Mouse (Mus musculus) intestine, postnatal 0 days (tissue): ENCODE measurements around the gene Ctdsp1. TPM values are rescaled to one million over a fixed set of nuclear protein-coding genes. Genes with fewer than 3 reads are reported as not detected.

Source experiments
- ATAC-seq: fragments of 200-750 bp; cut with Nextera tagmentation; 2 replicates; pipeline ENCODE4 v1.8.0; 2017; ENCODE audit warnings: mild to moderate bottlenecking, moderate TSS enrichment, moderate library complexity
- H3K27ac ChIP-seq: fragments of 300-500 bp; sonication (generic); 2 replicates; pipeline ENCODE4 v1.5.1; 2014; ENCODE audit warnings: mild to moderate bottlenecking, low read depth, low read length, moderate library complexity
- H3K27me3 ChIP-seq: fragments of 300-500 bp; sonication (generic); replicated peaks from 2 replicates; pipeline ENCODE4 v1.6.1; 2014; ENCODE audit warnings: low read length, mixed read lengths; ENCODE audit not compliant: control insufficient read depth, insufficient read depth
- H3K36me3 ChIP-seq: fragments of 300-500 bp; sonication (generic); 2 replicates; pipeline ENCODE4 v1.6.1; 2014; ENCODE audit warnings: mild to moderate bottlenecking, moderate library complexity; ENCODE audit not compliant: control insufficient read depth, insufficient read depth
- H3K4me1 ChIP-seq: fragments of 300-500 bp; sonication (generic); replicated peaks from 2 replicates; pipeline ENCODE4 v1.6.1; 2014; ENCODE audit warnings: antibody characterized with exemption, low read length, mixed read lengths; ENCODE audit not compliant: control insufficient read depth, insufficient read depth
- H3K4me2 ChIP-seq: fragments of 300-500 bp; sonication (generic); replicated peaks from 2 replicates; pipeline ENCODE4 v1.6.1; 2014; ENCODE audit warnings: low read depth, mild to moderate bottlenecking, moderate library complexity
- H3K4me3 ChIP-seq: fragments of 300-500 bp; sonication (generic); 2 replicates; pipeline ENCODE4 v1.5.1; 2014; ENCODE audit warnings: low read depth, low read length
- H3K9ac ChIP-seq: fragments of 300-500 bp; sonication (generic); 2 replicates; pipeline ENCODE4 v1.6.1; 2014; ENCODE audit warnings: mild to moderate bottlenecking, low read depth, low read length
- H3K9me3 ChIP-seq: fragments of 300-500 bp; sonication (generic); 2 replicates; pipeline ENCODE4 v1.6.1; 2016; ENCODE audit warnings: mixed run types; ENCODE audit not compliant: control insufficient read depth
- CTCF ChIP-seq: sonication (generic); IDR thresholded peaks from 2 replicates; pipeline ENCODE4 v1.5.1; 2016; ENCODE audit warnings: low read depth, mild to moderate bottlenecking, control low read depth, antibody characterized with exemption, moderate library complexity
- WGBS: fragments of 180-500 bp; shearing (Covaris S2); extraction: QIAGEN DNeasy Blood & Tissue Kit; methylation state at CpG from one replicate; pipeline ENCODE4 v1.1.7; 2014; 5-methylcytosine and 5-hydroxymethylcytosine counted together
- polyA plus RNA-seq: library from polyadenylated mRNA; unstranded; fragments of >200 nt; fragmentation: Nextera tagmentation; extraction: Ambion mirVana; gene quantifications from 2 replicates; pipeline ENCODE4 v1.2.1, GENCODE M21; 2015

The Ctdsp1 gene
- polyA plus RNA-seq, 1 experiment from 2014 or later, result 48.9 TPM

DNA sequence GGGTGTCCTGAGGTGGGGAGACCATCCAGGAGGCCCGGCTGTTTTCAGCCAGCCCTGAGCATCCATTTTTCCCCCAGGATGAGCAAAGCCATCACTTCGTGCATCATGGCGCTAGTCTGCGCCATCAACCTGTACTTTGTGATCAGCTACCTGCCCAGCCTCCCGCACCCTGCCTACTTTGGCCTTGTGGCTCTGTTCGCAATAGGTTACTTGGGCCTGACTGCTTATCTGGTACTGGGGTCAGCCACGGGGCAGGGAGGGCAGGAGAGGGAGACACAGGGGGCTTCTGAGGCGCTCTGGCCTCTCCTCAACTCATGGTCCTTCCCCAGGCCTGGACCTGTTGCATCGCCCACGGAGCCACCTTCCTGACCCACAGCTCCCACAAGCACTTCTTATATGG is 6.2 kb upstream of the Ctdsp1 start:
- Histone ChIP-seq H3K36me3 (no peaks in the 10 kb centered on the region; the same call in 1 of the 2 replicates), H3K4me1 (peaks cover 5% of the 10 kb centered on the region; the same call in 1 of the 2 replicates), H3K27me3 (no peaks in the 10 kb centered on the region), H3K4me2 (no peak overlapping the region), H3K9ac (no peak overlapping the region), H3K27ac (no peak overlapping the region), H3K4me3 (no peak overlapping the region), H3K9me3 (no peaks in the 10 kb centered on the region)
- ATAC-seq, result no peak
- WGBS, result 91% methylated on average over 10 of the region's 10 CpGs
- no peak for TF ChIP-seq CTCF

DNA sequence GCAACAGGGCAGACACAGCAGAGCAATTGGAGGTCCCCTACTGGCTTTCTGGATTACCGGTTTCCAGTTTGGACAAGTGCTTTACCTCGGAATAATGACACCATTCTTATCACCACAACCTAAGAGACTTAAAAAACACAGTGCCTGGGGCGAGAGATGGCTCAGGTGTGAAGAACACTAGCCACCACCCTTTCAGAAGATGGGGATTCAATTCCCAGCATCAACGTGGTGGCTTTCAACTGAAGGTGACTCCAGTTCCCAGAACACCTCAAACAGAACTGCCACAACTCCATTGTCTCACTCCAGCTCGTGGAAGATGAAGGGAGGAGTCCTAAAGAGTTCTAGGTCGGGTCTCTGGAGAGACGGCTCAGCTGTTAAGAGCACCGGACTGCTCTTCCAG is 5.8 kb upstream of the Ctdsp1 start:
- Histone ChIP-seq H3K4me3 (no peak overlapping the region), H3K36me3 (no peaks in the 10 kb centered on the region; the same call in 1 of the 2 replicates), H3K4me2 (no peak overlapping the region), H3K9me3 (no peaks in the 10 kb centered on the region), H3K4me1 (peaks cover 5% of the 10 kb centered on the region; the same call in 1 of the 2 replicates), H3K27me3 (no peaks in the 10 kb centered on the region), H3K27ac (no peak overlapping the region), H3K9ac (no peak overlapping the region)
- WGBS, result 89% methylated on average over 8 of the region's 8 CpGs
- TF ChIP-seq CTCF, result no peak
- ATAC-seq, result no peak

DNA sequence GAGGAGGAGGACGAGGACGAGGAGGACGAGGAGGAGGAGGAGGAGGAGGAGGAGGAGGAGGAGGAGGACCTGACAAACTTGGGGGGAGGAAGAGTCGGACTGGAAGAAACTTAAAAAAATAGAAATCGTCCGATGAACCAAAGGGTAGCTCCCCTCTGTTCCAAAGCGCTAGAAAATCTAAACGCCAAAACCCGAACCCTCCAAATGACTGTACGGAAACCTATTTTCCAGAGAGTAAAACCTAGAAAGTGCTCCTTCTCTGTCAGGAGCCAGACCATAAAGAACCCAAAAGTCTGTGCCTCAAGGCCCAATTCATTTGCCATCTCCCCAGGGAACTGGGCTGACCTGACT is 5.0 kb upstream of the Ctdsp1 start:
- Histone ChIP-seq H3K36me3 (no peaks in the 10 kb centered on the region; the same call in 1 of the 2 replicates), H3K27ac (peak overlapping the region; percentile 98), H3K4me1 (peaks cover 5% of the 10 kb centered on the region; the same call in 1 of the 2 replicates), H3K9ac (peak overlapping the region; percentile 61; the same call in 1 of the 2 replicates), H3K4me2 (peak overlapping the region; percentile 65), H3K9me3 (no peaks in the 10 kb centered on the region), H3K4me3 (peak overlapping the region; percentile 45), H3K27me3 (no peaks in the 10 kb centered on the region)
- WGBS, result 45% methylated on average over 8 of the region's 10 CpGs
- no peak for TF ChIP-seq CTCF
- no peak for ATAC-seq

DNA sequence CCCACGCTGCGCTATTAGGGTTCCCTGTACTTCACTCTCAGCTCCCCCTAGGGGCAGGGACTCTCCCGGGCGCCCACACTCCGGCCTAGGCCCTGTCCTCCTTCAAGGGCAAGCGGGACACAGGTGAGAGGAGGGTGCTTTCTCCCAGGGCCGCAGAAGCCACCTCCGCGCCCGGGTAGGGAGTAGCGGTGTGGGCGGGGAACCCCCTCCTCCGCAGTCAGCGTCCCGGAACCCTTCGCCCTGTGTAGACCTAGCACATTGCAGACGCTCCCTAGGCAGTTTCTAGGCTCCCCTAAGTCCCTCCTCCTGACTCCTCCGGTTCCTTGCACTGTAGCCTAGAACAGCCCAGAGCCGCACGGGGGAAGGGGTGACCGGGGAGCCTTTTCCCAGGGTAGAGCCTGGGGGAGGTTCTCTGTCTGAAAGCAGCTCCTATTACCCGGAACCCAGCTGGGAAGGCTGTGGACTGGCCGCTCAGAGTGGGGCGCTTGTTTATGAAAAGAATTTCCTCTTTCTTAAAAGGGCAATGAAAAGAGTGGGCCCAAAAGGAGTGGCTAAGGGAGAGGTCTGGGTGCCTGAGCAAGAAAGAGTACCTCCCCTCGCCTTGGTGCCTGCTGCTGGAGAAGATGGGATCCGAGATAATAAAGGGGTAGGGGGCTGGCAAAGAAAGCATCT is 4.5 kb upstream of the Ctdsp1 start:
- H3K4me2 ChIP-seq, result peak overlapping the region; percentile 65
- 0% methylated on average over 26 of the region's 26 CpGs for WGBS
- peak overlapping the region; percentile 61 for H3K9ac ChIP-seq
- ATAC-seq, result peak; percentile 75
- peak overlapping the region; percentile 45 for H3K4me3 ChIP-seq
- peak; percentile 78 for TF ChIP-seq CTCF
- H3K27ac ChIP-seq, result peak overlapping the region; percentile 98
- peaks cover 5% of the 10 kb centered on the region; the same call in 1 of the 2 replicates for H3K4me1 ChIP-seq
- H3K36me3 ChIP-seq, result no peaks in the 10 kb centered on the region; the same call in 1 of the 2 replicates
- no peaks in the 10 kb centered on the region for H3K9me3 ChIP-seq
- no peaks in the 10 kb centered on the region for H3K27me3 ChIP-seq

DNA sequence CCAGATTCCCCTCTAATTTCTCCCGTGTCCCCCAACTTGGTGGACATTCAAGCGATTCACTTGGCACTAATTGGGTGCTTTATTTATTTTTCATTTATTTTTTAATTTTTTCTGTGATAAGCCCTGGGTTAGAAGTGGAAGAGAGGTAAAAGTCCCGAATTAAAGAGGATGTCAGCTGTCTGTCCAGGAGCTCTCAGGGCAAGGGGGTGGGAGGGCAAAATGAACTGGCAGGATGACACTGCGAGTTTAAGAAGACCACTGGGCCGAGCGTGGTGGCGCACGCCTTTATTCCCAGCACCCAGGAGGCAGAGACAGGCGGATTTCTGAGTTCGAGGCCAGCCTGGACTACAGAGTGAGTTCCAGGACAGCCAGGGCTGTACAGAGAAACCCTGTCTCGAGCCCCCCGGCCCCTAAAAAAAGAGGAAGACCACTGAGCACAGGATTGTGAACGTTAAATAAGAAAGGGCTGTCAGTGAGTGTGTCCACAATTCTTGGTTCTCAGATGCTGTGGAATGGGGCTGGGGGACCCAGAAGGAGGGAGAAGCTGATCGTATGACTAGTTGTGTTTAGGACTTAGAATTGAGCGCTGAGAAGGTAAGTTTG is 3.8 kb upstream of the Ctdsp1 start:
- peak overlapping the region; percentile 65 for H3K4me2 ChIP-seq
- no peaks in the 10 kb centered on the region; the same call in 1 of the 2 replicates for H3K36me3 ChIP-seq
- 57% methylated on average over 15 of the region's 15 CpGs for WGBS
- peaks cover 5% of the 10 kb centered on the region for H3K4me1 ChIP-seq
- H3K9me3 ChIP-seq, result no peaks in the 10 kb centered on the region
- H3K27ac ChIP-seq, result peak overlapping the region; percentile 98
- H3K9ac ChIP-seq, result no peak overlapping the region; the same call in 1 of the 2 replicates
- H3K4me3 ChIP-seq, result peak overlapping the region; percentile 45
- no peaks in the 10 kb centered on the region for H3K27me3 ChIP-seq
- no peak for ATAC-seq
- TF ChIP-seq CTCF, result no peak

DNA sequence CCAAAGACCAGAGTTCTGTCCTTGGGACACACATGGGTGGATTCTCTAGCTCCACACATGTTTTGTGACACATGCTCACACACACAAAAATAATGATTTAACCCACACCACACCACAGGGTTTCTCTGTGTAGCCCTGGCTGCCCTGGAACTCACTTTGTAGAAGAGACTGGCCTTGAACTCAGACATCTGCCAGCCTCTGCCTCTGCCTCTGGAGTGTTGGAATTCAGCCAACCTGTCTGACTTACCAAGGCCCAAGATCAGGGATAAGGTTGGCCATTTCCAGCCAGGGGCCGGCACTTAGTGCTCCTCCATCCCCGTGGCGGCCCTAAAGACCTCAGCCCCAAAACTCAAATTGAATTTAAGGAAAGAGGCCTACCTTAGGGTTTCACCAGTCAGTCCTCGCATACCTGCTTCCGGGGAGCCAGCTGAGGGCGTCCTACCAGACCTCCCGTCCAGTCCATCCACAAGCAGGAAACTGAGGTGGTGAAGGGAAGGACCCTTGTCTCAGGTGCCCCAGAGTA is 2.9 kb upstream of the Ctdsp1 start:
- H3K4me3 ChIP-seq, result no peak overlapping the region
- peaks cover 5% of the 10 kb centered on the region for H3K4me1 ChIP-seq
- H3K9ac ChIP-seq, result no peak overlapping the region
- TF ChIP-seq CTCF, result no peak
- no peak for ATAC-seq
- WGBS, result 79% methylated on average over 7 of the region's 7 CpGs
- no peak overlapping the region for H3K27ac ChIP-seq
- H3K27me3 ChIP-seq, result no peaks in the 10 kb centered on the region
- no peaks in the 10 kb centered on the region for H3K9me3 ChIP-seq
- no peak overlapping the region for H3K4me2 ChIP-seq
- peaks cover under 1% of the 10 kb centered on the region; the same call in 1 of the 2 replicates for H3K36me3 ChIP-seq
